Comparison of ENCODE assay signal across 8 mouse cellular contexts in the genomic region with DNA sequence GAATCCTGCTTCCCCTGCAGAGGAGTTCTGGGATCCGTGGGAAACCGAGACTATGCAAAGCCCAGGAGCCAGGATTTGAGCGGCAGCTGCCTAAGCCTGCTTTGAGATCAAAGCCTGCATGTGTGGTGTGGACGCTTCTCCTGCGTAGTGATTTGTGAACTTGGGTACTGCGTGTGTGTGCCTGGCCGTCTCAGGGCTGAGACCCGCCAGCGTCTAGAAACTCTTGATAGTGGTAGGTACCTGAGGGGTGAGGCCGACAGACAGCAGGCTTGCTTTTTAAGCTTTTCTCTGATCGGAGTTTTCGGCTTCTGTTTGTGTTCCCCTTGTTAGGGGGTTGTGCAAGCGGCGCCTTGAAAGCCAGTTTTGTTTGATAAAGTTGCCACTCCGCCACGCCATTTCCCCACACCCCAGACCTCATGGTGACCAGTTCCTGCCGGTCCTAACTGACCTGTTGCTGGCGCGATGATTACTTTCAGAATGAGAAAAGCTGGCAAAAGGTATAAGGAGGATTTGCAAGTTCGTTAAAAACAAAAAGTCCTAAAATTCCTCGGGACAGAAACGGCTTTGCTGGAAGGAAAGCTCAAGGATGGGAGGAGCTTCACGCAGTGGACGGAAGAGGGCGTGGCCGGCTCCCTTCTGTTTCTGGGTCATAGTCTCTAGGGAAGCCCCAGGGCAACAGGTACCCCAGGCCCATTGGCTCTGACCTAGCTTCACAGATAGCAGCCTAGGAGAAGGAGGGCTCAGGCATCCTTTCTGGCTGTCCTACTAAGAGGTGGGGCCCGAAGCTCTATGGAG. TPM values are rescaled to one million over a fixed set of nuclear protein-coding genes. Genes with fewer than 3 reads are reported as not detected.
A peak's percentile ranks its signal among the peaks of the same experiment; 100 is the strongest.
DNase-seq lines count a peak whose midpoint lies in the region; ATAC-seq and TF ChIP-seq lines count a peak whose summit lies in the region.

No protein-coding gene starts in this region.

- DNase-seq in ES-E14 (ENCODE audit: low read depth, low spot score), result peak; percentile 37
- peak; percentile 53 for DNase-seq in brain, embryonic 14.5 days (ENCODE audit: low read depth)
- peak; percentile 16 to 34 for DNase-seq in gastrocnemius, postnatal 36 days
- peak; percentile 68 for DNase-seq in lung, adult 2 months
- no peak for DNase-seq in cerebellum, postnatal 4 days (ENCODE audit: low spot score in 2 of 2)
- DNase-seq in frontal cortex, adult 2 months (ENCODE audit: extremely low spot score in 1 of 2, low spot score in 1 of 2), result no peak

- H3K27ac ChIP-seq in ES-E14 (ENCODE audit: insufficient read depth, low read depth, low read length, poor library complexity, severe bottlenecking), result no peak overlapping the region
- 0 out of 2 replicates have a peak overlapping the region, but pooled peaks have one; percentile 20 for H3K27ac ChIP-seq in intestine, embryonic 16.5 days (ENCODE audit: low read length)

- no peaks in the 10 kb centered on the region for H3K36me3 ChIP-seq in ES-E14 (ENCODE audit: control insufficient read depth, insufficient read depth, low read length, poor library complexity, severe bottlenecking)
- H3K36me3 ChIP-seq in intestine, embryonic 16.5 days (ENCODE audit: control insufficient read depth, insufficient read depth, low read length), result no peaks in the 10 kb centered on the region

- no peak for TF ChIP-seq CTCF in brain, embryonic 14.5 days (IDR thresholded peaks at IDR 0.05; ENCODE audit: borderline replicate concordance, extremely low read depth, insufficient read depth, insufficient read length)
- no peak for TF ChIP-seq CTCF in lung, adult 2 months (IDR thresholded peaks at IDR 0.05; ENCODE audit: insufficient read depth, low read length)

- ATAC-seq in intestine, embryonic 16.5 days, result peak; percentile 59
- ATAC-seq in neutrophil, adult 5-6 weeks (ENCODE audit: extremely low read depth, insufficient number of reproducible peaks, low FRiP score, poor library complexity, severe bottlenecking), result peak; percentile 39

- H3K9me3 ChIP-seq in ES-E14 (ENCODE audit: control insufficient read depth, insufficient read depth, low read depth, low read length), result no peaks in the 10 kb centered on the region
- H3K9me3 ChIP-seq in intestine, embryonic 16.5 days (ENCODE audit: control insufficient read depth, low read length), result no peaks in the 10 kb centered on the region

- no peaks in the 10 kb centered on the region for H3K27me3 ChIP-seq in intestine, embryonic 16.5 days (replicated peaks; ENCODE audit: control insufficient read depth, insufficient read depth, low read length)

- in situ Hi-C loops in ES-E14 (cut with MboI; ENCODE audit: low sequenced_read_pairs in 2 of 2, unreplicated experiment in 2 of 2), result no loop called here

- H3K4me2 ChIP-seq in intestine, embryonic 16.5 days (ENCODE audit: low read depth, low read length), result peak overlapping the region; percentile 92

- WGBS in intestine, embryonic 16.5 days, result 2% methylated on average over 27 of the region's 27 CpGs
- 1% methylated on average over 27 of the region's 27 CpGs for WGBS in lung, adult 2 months

- no peak for TF ChIP-seq POLR2A in brain, embryonic 14.5 days (IDR thresholded peaks at IDR 0.05; ENCODE audit: borderline replicate concordance, extremely low read depth, insufficient read depth, insufficient read length, poor library complexity, severe bottlenecking)
- TF ChIP-seq POLR2A in lung, adult 2 months (IDR thresholded peaks at IDR 0.05; ENCODE audit: borderline replicate concordance, extremely low read depth, low read depth, low read length), result peak; percentile 49; the same call in 1 of the 2 replicates

- peak overlapping the region; percentile 55 to 62 for H3K4me3 ChIP-seq in ES-E14 (ENCODE audit: insufficient read depth in 1 of 2, low read depth in 1 of 2, low read length in 2 of 2, poor library complexity in 1 of 2, severe bottlenecking in 1 of 2)
- peak overlapping the region; percentile 54 for H3K4me3 ChIP-seq in intestine, embryonic 16.5 days (ENCODE audit: low read length)
- H3K4me3 ChIP-seq in lung, adult 2 months (replicated peaks; ENCODE audit: extremely low read depth, low read depth, low read length), result peak overlapping the region; percentile 93

- peak overlapping the region; percentile 49; the same call in 1 of the 2 replicates for H3K9ac ChIP-seq in ES-E14 (ENCODE audit: insufficient read depth, low read depth, low read length, poor library complexity, severe bottlenecking)
- peak overlapping the region; percentile 75 for H3K9ac ChIP-seq in intestine, embryonic 16.5 days (ENCODE audit: low read depth, low read length)

- peaks cover 2 to 23% of the 10 kb centered on the region in 2 experiments; a peak in 1 of 4 replicates for H3K4me1 ChIP-seq in ES-E14 (ENCODE audit: control insufficient read depth in 2 of 2, insufficient read depth in 2 of 2, low read length in 2 of 2, poor library complexity in 1 of 2)
- H3K4me1 ChIP-seq in intestine, embryonic 16.5 days (ENCODE audit: control insufficient read depth, insufficient read depth, low read length), result peaks cover 10% of the 10 kb centered on the region
- H3K4me1 ChIP-seq in lung, adult 2 months (ENCODE audit: control insufficient read depth, insufficient read depth, low read length), result peaks cover 20% of the 10 kb centered on the region

- intact Hi-C loops in gastrocnemius, postnatal 36 days (cut with DNase I), result no loop called here

TF ChIP-seq in ES-E14, 5 proteins besides CTCF, POLR2A, EP300 and RAD21:
- TF ChIP-seq CHD2 (IDR thresholded peaks at IDR 0.05; ENCODE audit: low read depth, low read length) (no peak), HCFC1 (IDR thresholded peaks at IDR 0.05; ENCODE audit: borderline replicate concordance, insufficient read depth, low read length) (no peak), MAFK (IDR thresholded peaks at IDR 0.05; ENCODE audit: insufficient read depth, low read depth, low read length) (no peak), ZC3H11A (IDR thresholded peaks at IDR 0.05; ENCODE audit: borderline replicate concordance, low read depth, low read length) (no peak), ZNF384 (IDR thresholded peaks at IDR 0.05; ENCODE audit: low read depth, low read length) (no peak)
TF ChIP-seq in ES-E14: peak in this region for 0.

RNA-seq across cellular contexts. Expression of a gene that starts 0.5 kb away (rescaled TPM):
- 24.3 and 30.9 TPM in 2 replicates for total RNA-seq in ES-E14 (2012; rRNA removed)
- polyA plus RNA-seq in brain, embryonic 14.5 days (2012; rRNA removed), result 32.8 and 38.7 TPM in 2 replicates
- total RNA-seq in gastrocnemius, postnatal 36 days (2021), result 10 to 100 TPM; 18.2 to 20.1 TPM
- polyA plus RNA-seq in intestine, embryonic 16.5 days (2015; fragmentation: Nextera tagmentation; extraction: Ambion mirVana), result 26.4 and 27.0 TPM in 2 replicates
- polyA plus RNA-seq in lung, adult 2 months (2012; rRNA removed), result 17.4 and 17.9 TPM in 2 replicates
- 10.9 and 11.3 TPM in 2 replicates for total RNA-seq in neutrophil, adult 5-6 weeks (2017)
- 23.9 and 29.6 TPM in 2 replicates for polyA plus RNA-seq in frontal cortex, adult 2 months (2012; rRNA removed)

RNA-seq across cellular contexts. Expression of a gene that starts 0.7 kb away (rescaled TPM):
- total RNA-seq in ES-E14 (2012; rRNA removed), result 43.4 and 44.7 TPM in 2 replicates
- 7.1 and 9.9 TPM in 2 replicates for polyA plus RNA-seq in brain, embryonic 14.5 days (2012; rRNA removed)
- total RNA-seq in gastrocnemius, postnatal 36 days (2021), result 10 to 100 TPM; 20.8 to 23.4 TPM
- 128 and 133 TPM in 2 replicates for polyA plus RNA-seq in intestine, embryonic 16.5 days (2015; fragmentation: Nextera tagmentation; extraction: Ambion mirVana)
- polyA plus RNA-seq in lung, adult 2 months (2012; rRNA removed), result 396 and 550 TPM in 2 replicates
- total RNA-seq in neutrophil, adult 5-6 weeks (2017), result 60.5 and 62.7 TPM in 2 replicates
- polyA plus RNA-seq in frontal cortex, adult 2 months (2012; rRNA removed), result 10.9 and 11.3 TPM in 2 replicates

RNA-seq across cellular contexts. Expression of a gene that starts 30.9 kb away (rescaled TPM):
- total RNA-seq in ES-E14 (2012; rRNA removed), result 32.2 and 45.5 TPM in 2 replicates
- 49.8 and 56.6 TPM in 2 replicates for polyA plus RNA-seq in brain, embryonic 14.5 days (2012; rRNA removed)
- 1 to 10 TPM; 4.4 to 4.7 TPM for total RNA-seq in gastrocnemius, postnatal 36 days (2021)
- 29.3 and 30.2 TPM in 2 replicates for polyA plus RNA-seq in intestine, embryonic 16.5 days (2015; fragmentation: Nextera tagmentation; extraction: Ambion mirVana)
- polyA plus RNA-seq in lung, adult 2 months (2012; rRNA removed), result 19.2 and 21.6 TPM in 2 replicates
- total RNA-seq in neutrophil, adult 5-6 weeks (2017), result 2.2 and 4.5 TPM in 2 replicates
- polyA plus RNA-seq in frontal cortex, adult 2 months (2012; rRNA removed), result 13.9 and 14.7 TPM in 2 replicates

RNA-seq across cellular contexts. Expression of a gene that starts 37.4 kb away (rescaled TPM):
- total RNA-seq in ES-E14 (2012; rRNA removed), result 2.5 and 4.4 TPM in 2 replicates
- 0.71 and 1.3 TPM in 2 replicates for polyA plus RNA-seq in brain, embryonic 14.5 days (2012; rRNA removed)
- 1 to 10 TPM in 1 of 2 experiments, under 1 TPM in 1; 0.76 to 1.6 TPM for total RNA-seq in gastrocnemius, postnatal 36 days (2021)
- polyA plus RNA-seq in intestine, embryonic 16.5 days (2015; fragmentation: Nextera tagmentation; extraction: Ambion mirVana), result 3.1 and 4.3 TPM in 2 replicates
- polyA plus RNA-seq in lung, adult 2 months (2012; rRNA removed), result 21.8 and 25.1 TPM in 2 replicates
- 0.47 TPM in 1 of 2 replicates, not detected in the other for total RNA-seq in neutrophil, adult 5-6 weeks (2017)
- polyA plus RNA-seq in frontal cortex, adult 2 months (2012; rRNA removed), result 0.30 and 0.59 TPM in 2 replicates

RNA-seq across cellular contexts. Expression of a gene that starts 53.4 kb away (rescaled TPM):
- 5.3 and 7.2 TPM in 2 replicates for total RNA-seq in ES-E14 (2012; rRNA removed)
- polyA plus RNA-seq in brain, embryonic 14.5 days (2012; rRNA removed), result 58.1 and 89.6 TPM in 2 replicates
- 1 to 10 TPM; 3.1 to 3.5 TPM for total RNA-seq in gastrocnemius, postnatal 36 days (2021)
- 14.1 and 17.1 TPM in 2 replicates for polyA plus RNA-seq in intestine, embryonic 16.5 days (2015; fragmentation: Nextera tagmentation; extraction: Ambion mirVana)
- 9.0 and 12.6 TPM in 2 replicates for polyA plus RNA-seq in lung, adult 2 months (2012; rRNA removed)
- total RNA-seq in neutrophil, adult 5-6 weeks (2017), result 5.4 and 6.1 TPM in 2 replicates
- polyA plus RNA-seq in frontal cortex, adult 2 months (2012; rRNA removed), result 51.6 and 52.9 TPM in 2 replicates

Comparison
In these comparisons a context has a peak if more than half of its experiments do, and no peak if none do; other contexts are left out.
1. DNase-seq: peak in ES-E14 (single experiment), brain, embryonic 14.5 days (single experiment), gastrocnemius, postnatal 36 days (2 of 2) and lung, adult 2 months (single experiment); none in cerebellum, postnatal 4 days (0 of 2) and frontal cortex, adult 2 months (0 of 2).
2. RNA of a gene that starts 0.7 kb away (polyA plus RNA-seq): 396 to 550 TPM in lung, adult 2 months and 128 to 133 TPM in intestine, embryonic 16.5 days; 10.9 to 11.3 TPM in frontal cortex, adult 2 months and 7.1 to 9.9 TPM in brain, embryonic 14.5 days; every median in the first group is over 10 times any median in the second.
3. Peak in every context shown above with its lines, with median percentiles within 50 percentile points of each other: H3K4me3 ChIP-seq.